Mouse (Mus musculus): ENCODE results near the gene Gm49510. TPM values are rescaled to one million over a fixed set of nuclear protein-coding genes. Genes with fewer than 3 reads are reported as not detected.

Gm49510 gene
- total and polyA plus RNA-seq, 3 experiments: 0.17 to 0.27 TPM; not detected in 1

DNA sequence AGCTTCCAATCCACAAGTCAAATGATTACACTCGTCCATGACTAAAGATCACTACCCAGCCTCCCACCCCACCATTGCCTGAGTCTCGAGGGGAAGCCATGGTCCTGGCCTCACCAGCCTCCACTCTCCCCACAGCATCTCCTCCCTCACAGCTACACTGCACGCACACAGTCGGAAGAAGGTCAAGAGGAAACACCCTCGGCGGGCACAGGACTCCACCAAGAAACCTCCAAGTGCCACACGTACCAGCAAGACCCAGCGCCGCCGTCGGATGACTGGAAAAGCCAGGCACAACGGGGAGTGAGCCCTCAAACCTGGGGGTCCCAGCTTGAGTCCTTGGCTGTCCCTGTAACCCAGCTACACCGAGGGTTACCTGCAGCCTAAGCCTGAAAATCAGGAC lies 40.9 kb downstream of the Gm49510 start:
- H3K27ac ChIP-seq (ENCODE audit: control insufficient read depth, low read depth, low read length): no peak overlapping the region
- no peak overlapping the region for H3K9ac ChIP-seq (ENCODE audit: control insufficient read depth, low read depth, low read length, poor library complexity, severe bottlenecking)
- H3K79me2 ChIP-seq (ENCODE audit: control insufficient read depth, insufficient read depth, low read length, poor library complexity): peaks cover 8% of the 10 kb centered on the region
- no peaks in the 10 kb centered on the region for H3K9me3 ChIP-seq (replicated peaks; ENCODE audit: insufficient read depth, low read length)
- H3K4me1 ChIP-seq (ENCODE audit: control insufficient read depth in 1 of 2, insufficient read depth in 2 of 2, low read length in 2 of 2): peaks cover 0 to 12% of the 10 kb centered on the region in 2 experiments; a peak in 2 of 4 replicates
- H3K36me3 ChIP-seq (ENCODE audit: control insufficient read depth in 1 of 2, insufficient read depth in 2 of 2, low read length in 2 of 2): peaks cover 2 to 9% of the 10 kb centered on the region in 2 experiments; a peak in 3 of 4 replicates
- TF ChIP-seq USF1 (IDR thresholded peaks at IDR 0.05; ENCODE audit: low read depth, low read length): no peak
- TF ChIP-seq RAD21 (IDR thresholded peaks at IDR 0.05; ENCODE audit: low read depth, low read length): no peak
- TF ChIP-seq ZKSCAN1 (IDR thresholded peaks at IDR 0.05; ENCODE audit: low read depth, low read length): no peak
- TF ChIP-seq CHD2 (IDR thresholded peaks at IDR 0.05; ENCODE audit: low read length): no peak
- no peak for TF ChIP-seq ZMIZ1 (IDR thresholded peaks at IDR 0.05; ENCODE audit: low read depth, low read length)
- TF ChIP-seq MAZ (IDR thresholded peaks at IDR 0.05; ENCODE audit: low read depth, low read length): no peak
- no peak for TF ChIP-seq JUND (IDR thresholded peaks at IDR 0.05; ENCODE audit: low read depth, low read length)
- TF ChIP-seq CTCF (IDR thresholded peaks at IDR 0.05 in 2 of 3, conservative IDR thresholded peaks at IDR 0.05 in 1 of 3; ENCODE audit: control insufficient read depth in 1 of 3, insufficient read depth in 1 of 3, low read depth in 2 of 3, low read length in 3 of 3, poor library complexity in 1 of 3, severe bottlenecking in 1 of 3): no peak
- TF ChIP-seq MAX (IDR thresholded peaks at IDR 0.05; ENCODE audit: low read length): no peak
- TF ChIP-seq ETS1 (IDR thresholded peaks at IDR 0.05; ENCODE audit: low read depth, low read length): no peak
- H3K4me3 ChIP-seq (ENCODE audit: control insufficient read depth in 1 of 2, insufficient read depth in 1 of 2, low read depth in 2 of 2, low read length in 2 of 2): no peak overlapping the region
- no peaks in the 10 kb centered on the region for H3K27me3 ChIP-seq (ENCODE audit: control insufficient read depth in 1 of 2, insufficient read depth in 2 of 2, low read length in 2 of 2)
- DNase-seq (ENCODE audit: low read depth, low spot score): no peak

DNA sequence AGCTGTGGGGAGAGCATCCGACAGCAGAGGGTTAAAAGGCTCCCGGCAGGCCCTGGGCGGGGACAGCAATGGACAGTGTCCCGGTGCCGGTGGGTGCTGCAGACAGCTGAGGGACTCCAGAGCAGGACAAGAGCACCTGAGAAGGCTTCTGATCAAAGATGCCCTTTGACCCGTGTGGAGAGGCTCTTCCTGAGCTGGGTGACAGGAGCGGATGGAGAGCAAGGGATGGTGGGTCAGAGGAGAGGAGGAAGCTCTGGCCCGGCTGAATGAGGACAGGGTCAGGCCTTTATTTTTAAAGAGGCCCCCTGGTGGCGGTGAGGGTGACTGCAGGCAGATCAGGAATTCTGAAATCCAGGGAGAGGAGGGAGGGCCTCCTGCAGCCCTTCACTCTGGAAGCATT lies 43.2 kb downstream of the Gm49510 start:
- Histone ChIP-seq H3K4me3 (ENCODE audit: control insufficient read depth in 1 of 2, insufficient read depth in 1 of 2, low read depth in 2 of 2, low read length in 2 of 2) (no peak overlapping the region), H3K4me1 (ENCODE audit: control insufficient read depth in 1 of 2, insufficient read depth in 2 of 2, low read length in 2 of 2) (peaks cover 7 to 17% of the 10 kb centered on the region in 2 experiments), H3K79me2 (ENCODE audit: control insufficient read depth, insufficient read depth, low read length, poor library complexity) (no peaks in the 10 kb centered on the region), H3K27me3 (ENCODE audit: control insufficient read depth in 1 of 2, insufficient read depth in 2 of 2, low read length in 2 of 2) (no peaks in the 10 kb centered on the region), H3K27ac (ENCODE audit: control insufficient read depth, low read depth, low read length) (no peak overlapping the region), H3K9ac (ENCODE audit: control insufficient read depth, low read depth, low read length, poor library complexity, severe bottlenecking) (no peak overlapping the region), H3K36me3 (ENCODE audit: control insufficient read depth in 1 of 2, insufficient read depth in 2 of 2, low read length in 2 of 2) (peaks cover 2 to 10% of the 10 kb centered on the region in 2 experiments; a peak in 3 of 4 replicates), H3K9me3 (replicated peaks; ENCODE audit: insufficient read depth, low read length) (no peaks in the 10 kb centered on the region)
- peak; percentile 71 for DNase-seq (ENCODE audit: low read depth, low spot score)
- TF ChIP-seq SMC3 (IDR thresholded peaks at IDR 0.05; ENCODE audit: low read depth, low read length) (peak; percentile 70), RAD21 (IDR thresholded peaks at IDR 0.05; ENCODE audit: low read depth, low read length) (peak; percentile 25), SIN3A (IDR thresholded peaks at IDR 0.05; ENCODE audit: low read length) (peak; percentile 40; the same call in 1 of the 2 replicates), ELF1 (IDR thresholded peaks at IDR 0.05; ENCODE audit: low read depth, low read length) (peak; percentile 25; the same call in 1 of the 2 replicates), TBP (IDR thresholded peaks at IDR 0.05; ENCODE audit: low read depth, low read length) (no peak), CTCF (IDR thresholded peaks at IDR 0.05 in 2 of 3, conservative IDR thresholded peaks at IDR 0.05 in 1 of 3; ENCODE audit: control insufficient read depth in 1 of 3, insufficient read depth in 1 of 3, low read depth in 2 of 3, low read length in 3 of 3, poor library complexity in 1 of 3, severe bottlenecking in 1 of 3) (peak; percentile 61 to 71 (median 64)), POLR2A (IDR thresholded peaks at IDR 0.05; ENCODE audit: control insufficient read depth in 1 of 2, insufficient read depth in 1 of 2, low read depth in 1 of 2, low read length in 2 of 2, poor library complexity in 1 of 2) (peak in 1 of 2 experiments; percentile 22; a peak in 1 of 4 replicates), USF1 (IDR thresholded peaks at IDR 0.05; ENCODE audit: low read depth, low read length) (no peak)

Measured in MEL (cell line).